Mouse (Mus musculus): ENCODE measurements around the gene Cntnap2. TPM values are rescaled to one million over a fixed set of nuclear protein-coding genes. Genes with fewer than 3 reads are reported as not detected.

The Cntnap2 gene
- polyA plus RNA-seq, 2 experiments from 2014 or later, result 0.07 TPM; not detected in 1

DNA sequence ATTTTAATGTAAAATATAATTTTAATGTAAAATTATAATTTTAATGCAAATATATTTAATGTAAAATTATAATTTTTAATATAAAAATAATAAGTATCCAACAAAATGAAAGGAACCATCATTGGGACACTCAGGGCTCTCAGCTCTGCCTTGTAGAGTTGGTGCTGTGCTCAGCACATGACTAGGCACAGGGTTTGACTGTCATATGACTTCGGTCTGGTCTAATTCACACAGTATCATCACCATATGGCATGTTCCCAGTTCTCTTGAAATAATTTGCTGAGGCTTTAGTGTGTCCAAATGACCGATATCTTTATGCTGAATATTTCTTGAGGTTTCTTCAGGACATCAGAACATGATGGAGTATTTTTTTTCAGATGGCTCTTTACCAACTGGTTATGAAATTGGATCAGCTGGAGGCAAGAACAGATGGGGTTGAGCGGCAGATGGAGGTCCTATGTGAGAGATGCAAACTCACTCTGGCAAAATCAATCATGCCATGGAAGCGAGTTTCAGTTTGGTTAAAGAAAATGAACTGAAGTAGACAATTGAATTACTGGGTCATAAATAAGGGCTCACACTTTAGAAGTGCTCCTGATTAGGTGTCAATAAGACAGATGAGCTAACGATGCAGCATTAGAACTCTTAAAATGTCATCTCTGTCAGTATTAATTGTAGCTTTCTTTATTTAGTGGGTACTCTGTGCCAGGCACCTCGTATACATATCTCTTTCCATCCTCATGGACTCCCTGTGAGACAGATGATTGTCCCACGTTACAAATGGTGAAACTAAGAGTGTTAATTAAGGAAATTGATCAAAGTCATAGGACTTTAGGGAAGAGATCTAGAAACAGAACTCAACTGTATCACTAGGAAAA is 1645.4 kb downstream of the Cntnap2 start:
- no peak for ATAC-seq

DNA sequence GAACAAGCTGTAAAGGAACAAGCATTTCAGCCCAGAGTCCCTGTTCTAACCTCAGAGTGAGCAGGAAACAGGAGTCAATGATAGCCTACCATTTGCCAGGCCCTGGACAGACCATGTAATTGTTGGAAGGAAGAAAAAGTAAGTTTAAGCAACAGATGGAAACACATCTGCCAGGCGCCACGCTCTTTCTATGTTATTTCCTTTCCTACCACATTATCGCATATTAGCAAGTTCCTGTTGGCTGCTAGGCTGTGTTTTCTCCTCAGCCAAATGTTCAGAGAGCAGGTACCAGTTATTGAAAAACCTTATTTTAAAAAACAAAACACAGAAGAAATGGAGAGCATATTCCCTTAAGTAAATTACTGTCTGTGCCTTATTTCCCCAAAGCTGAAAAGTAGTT is 1646.8 kb downstream of the Cntnap2 start:
- ATAC-seq, result no peak

DNA sequence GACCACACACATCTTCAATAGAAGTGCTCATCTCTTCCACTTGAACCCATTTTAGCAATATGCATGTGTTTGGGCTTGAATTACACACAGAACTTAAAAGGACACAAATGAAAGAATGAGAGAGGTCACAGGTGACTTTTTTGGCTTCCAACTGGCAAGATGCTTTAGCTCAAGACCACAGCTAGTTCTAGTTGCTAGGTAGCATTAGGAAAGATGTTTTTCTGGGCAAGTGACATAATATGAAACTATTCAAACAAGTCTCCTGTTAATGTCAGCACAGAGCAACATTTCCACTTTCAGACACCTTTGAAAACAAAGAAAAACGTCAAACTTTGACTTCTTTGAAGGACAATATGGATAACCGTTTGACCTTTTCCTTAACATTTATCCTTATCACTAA is 1657.4 kb downstream of the Cntnap2 start:
- no peak for ATAC-seq

GRCm38 (mm10) chr6:46733794-46734193 is 1674.6 kb downstream of the Cntnap2 start:
- no peak for ATAC-seq

GRCm38 (mm10) chr6:46748448-46748847 is 1689.3 kb downstream of the Cntnap2 start:
- ATAC-seq, result no peak

GRCm38 (mm10) chr6:46763481-46763880 is 1704.3 kb downstream of the Cntnap2 start:
- ATAC-seq, result no peak

DNA sequence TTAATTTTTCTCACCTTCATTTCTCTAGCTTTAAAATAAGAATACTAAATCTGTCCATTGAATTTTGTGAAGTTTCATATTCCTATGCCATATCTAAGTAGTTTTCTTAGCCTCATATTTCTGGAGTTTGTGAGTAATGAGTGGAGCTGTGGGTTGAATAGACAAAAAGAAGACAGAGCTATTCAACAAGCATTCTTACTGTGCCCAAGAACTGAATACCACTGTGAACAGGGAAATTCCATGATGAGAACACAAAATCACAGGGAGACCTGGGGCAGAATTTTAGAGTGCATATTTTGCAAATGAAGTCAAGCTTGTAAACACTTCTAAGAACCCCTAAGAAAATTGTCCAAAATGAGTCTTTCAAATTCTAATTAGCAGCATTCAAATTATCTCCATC is 1715.4 kb downstream of the Cntnap2 start:
- no peak for ATAC-seq

DNA sequence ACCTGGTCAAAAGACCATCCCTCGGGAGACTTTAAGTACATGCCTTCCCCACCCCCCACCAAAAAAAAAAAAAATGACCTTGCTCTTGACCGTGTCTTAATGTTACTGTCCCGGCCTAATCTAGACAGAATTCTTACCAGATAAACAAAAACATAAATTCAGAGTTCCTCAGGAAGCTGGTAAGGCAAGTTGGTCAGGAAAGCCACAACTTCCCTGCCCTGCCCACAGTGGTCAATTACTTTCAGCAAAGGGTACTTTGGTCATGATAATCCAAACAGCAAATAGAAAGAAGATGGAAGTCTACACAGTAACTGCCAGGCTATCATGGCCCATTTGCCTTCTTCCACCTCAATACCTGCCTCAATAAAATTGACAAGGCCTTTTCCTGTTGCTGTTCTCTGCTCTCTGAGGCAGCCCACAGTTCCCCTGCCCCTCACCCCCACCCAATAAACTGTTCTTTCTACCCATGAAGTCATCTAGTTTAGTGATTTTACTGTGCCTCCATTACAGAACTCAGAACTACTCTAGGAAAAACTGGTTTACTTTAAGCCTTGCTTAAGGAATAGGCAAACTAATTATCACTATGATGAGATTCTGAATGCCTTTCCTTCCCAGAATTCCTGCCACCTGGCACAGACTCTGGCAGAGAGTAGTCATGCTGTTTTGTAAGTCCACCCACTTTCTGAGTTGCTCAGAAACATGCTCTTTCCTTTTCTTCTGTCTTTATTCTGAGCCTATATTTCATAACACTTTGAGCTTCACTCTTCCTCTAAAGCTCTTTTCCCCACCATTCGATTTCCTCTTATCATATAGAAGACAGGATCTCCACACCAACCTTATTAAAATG is 1743.3 kb downstream of the Cntnap2 start:
- no peak for ATAC-seq

- no peak for ATAC-seq
These were observed 1797.5 kb downstream of the Cntnap2 start for GRCm38 (mm10) chr6:46856635-46857034.

DNA sequence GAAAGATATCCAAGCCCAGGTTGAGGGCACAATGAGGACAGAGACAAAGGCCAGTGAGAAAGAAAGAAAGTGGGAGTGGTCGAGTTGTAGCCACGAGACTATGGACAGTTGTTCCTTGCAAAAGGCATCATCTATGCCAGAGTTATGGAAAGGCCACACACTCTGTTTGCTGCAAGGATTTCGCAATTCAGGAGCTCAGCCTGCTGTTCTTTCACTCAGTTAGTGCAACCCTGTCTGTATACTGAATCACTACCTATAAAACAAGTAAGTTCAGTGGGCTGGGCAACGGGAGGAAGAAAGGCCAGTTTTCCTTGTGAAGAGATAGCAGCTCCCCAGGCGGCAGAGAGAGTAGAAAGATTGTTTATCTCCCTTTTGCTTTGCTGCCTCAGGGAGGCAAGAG is 1801.9 kb downstream of the Cntnap2 start:
- ATAC-seq, result no peak

GRCm38 (mm10) chr6:46866317-46866716 is 1807.2 kb downstream of the Cntnap2 start:
- no peak for ATAC-seq

DNA sequence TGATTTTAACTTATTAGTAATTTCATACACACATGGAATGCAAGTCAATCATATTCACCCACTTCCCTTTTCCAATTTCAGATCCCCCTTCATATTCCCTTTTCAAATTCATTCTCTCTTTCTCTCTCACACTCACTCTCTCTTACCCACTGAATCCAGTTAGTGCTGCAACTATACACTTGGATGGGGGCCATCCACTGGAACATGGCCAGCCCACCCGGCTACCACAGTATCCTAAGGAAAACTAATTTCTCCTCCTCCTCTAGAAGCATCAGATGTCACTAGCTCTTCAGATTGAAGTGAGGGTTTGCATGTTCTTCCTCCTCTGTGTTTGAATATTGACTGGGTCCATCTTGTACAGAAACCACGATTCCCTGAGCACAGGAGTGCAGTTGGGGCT is 1827.1 kb downstream of the Cntnap2 start:
- ATAC-seq, result no peak

DNA sequence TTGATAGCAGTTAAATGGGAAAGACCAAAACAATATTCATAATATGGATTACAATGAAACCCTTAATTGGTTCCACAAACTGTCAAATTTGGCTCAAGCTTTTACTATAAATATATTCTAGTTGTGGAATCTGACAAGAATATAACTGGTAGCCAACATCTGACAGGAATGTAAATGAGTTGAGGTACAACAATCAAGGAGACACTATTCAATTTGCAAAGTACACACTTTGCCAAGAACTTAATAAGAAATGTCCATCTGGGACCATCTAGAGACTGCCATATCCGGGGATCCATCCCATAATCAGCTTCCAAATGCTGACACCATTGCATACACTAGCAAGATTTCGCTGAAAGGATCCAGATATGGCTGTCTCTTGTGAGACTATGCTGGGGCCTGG is 1850.0 kb downstream of the Cntnap2 start:
- no peak for ATAC-seq

DNA sequence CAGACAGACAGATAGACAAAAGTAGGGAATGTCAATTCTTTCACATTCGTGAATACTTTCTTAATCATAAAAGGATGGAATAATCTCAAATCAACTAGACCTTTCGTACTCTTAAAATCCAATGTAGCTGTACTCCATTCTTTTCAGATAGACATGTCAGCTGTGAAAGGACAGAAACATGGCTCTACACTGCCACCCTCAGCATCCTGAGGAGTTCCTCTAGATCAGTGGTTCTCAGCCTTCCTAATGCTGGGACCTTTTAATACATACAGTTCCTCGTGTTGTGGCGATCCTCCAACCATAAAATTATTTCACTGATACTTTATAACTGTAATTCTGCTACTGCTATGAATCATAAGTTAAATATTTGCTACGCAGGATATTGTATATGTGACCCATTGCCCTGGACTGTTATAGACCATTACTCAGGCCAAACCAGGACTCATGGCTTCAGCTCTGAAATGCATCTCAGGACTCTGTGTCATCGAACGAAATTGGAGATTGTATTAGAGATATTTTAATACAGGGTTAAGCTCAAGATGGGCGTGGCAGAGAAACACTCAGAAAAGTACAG is 1859.6 kb downstream of the Cntnap2 start:
- no peak for ATAC-seq

DNA sequence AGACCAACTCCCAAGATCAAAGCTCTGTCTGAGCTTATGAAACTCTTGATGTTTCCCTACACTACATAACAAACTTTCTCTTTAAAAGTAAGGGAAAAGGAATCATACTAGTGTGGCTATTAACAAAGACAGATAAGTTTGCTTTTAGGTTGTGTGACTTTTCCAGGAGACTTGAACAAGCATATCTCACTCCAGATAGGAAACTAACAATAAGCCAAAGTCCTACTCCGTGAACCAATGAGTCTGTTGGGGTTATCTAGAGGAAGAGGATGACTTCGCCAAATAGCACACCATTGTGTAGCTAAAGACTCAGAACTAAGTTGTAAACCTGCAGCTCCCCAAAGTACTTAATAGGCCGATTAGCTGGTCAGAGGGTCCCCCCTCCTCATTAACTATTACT is 1860.8 kb downstream of the Cntnap2 start:
- no peak for ATAC-seq

- no peak for ATAC-seq
These were observed 1865.6 kb downstream of the Cntnap2 start for GRCm38 (mm10) chr6:46924709-46925108.

DNA sequence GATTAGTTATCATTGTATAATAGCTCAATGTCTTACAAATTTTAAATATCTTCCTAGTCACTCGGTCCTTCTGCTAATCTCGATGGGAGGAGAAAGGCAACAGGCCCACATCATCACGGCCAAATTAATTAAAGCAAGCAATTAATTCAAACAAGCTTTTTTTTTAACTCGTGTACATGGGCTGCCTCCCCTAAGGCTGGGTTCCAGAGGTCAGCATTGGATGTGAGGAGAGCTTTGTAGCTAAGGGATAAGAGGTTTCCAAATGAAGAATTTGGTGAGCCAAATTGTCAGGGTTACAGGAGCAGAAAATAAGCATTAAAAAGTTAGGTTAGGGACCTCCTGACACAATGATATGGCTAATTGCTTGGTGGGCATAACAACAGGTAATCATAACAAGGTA is 1886.5 kb downstream of the Cntnap2 start:
- ATAC-seq, result no peak

GRCm38 (mm10) chr6:46961022-46961686 is 1902.0 kb downstream of the Cntnap2 start:
- ATAC-seq, result no peak

- no peak for ATAC-seq
These were observed 1904.1 kb downstream of the Cntnap2 start for GRCm38 (mm10) chr6:46963261-46963660.

DNA sequence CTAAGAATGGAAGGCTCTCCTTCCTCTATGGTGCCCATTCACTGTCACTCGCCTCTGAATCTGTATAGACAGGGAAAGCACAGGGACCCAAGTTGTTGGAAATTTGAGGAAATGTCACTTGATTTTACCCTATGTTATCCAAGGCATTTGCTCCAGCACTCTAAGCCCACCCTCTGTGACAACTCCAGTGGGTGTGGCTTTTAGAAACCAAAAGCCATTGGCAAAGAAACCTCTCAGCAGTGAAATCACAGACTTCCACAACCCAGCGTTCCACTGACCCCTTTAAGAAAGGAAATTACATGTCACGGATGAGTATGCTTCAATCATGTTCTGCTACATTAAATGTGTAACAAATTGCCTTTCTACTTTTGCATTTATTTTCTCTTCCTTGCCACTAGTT is 1904.5 kb downstream of the Cntnap2 start:
- no peak for ATAC-seq

GRCm38 (mm10) chr6:46972640-46973039 is 1913.5 kb downstream of the Cntnap2 start:
- no peak for ATAC-seq

- ATAC-seq, result no peak
These were observed 1936.9 kb downstream of the Cntnap2 start for GRCm38 (mm10) chr6:46996010-46996602.
